Mouse (Mus musculus): ENCODE results near the gene Rps6ka6. TPM values are rescaled to one million over a fixed set of nuclear protein-coding genes. Genes with fewer than 3 reads are reported as not detected.

The Rps6ka6 gene
- total and polyA plus RNA-seq, 2 experiments, result 0.01 to 0.09 TPM

DNA sequence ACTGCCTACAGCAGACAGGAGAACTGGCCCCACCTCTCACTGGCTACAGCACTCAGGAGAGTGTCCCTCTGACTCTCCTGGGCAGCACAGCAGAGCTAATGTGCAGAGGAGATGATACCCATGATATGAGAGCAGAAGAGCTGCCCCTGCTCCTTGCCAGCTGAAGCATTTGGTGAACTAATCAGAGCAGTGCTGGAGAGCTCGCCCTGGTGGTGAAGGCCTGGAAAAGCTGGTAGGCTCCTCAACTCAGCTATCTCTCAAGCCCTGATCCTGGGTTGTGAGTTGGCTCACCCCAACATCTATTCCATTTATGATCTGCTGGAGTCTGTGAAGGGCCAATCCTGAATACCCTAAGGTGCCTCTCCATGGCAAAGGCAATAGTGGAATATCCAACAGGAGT lies 163.6 kb downstream of the Rps6ka6 start:
- Histone ChIP-seq H3K9ac (ENCODE audit: low read depth, low read length) (no peak overlapping the region), H3K36me3 (ENCODE audit: control insufficient read depth, insufficient read depth, low read length) (no peaks in the 10 kb centered on the region), H3K27ac (replicated peaks; ENCODE audit: insufficient read depth, low read depth, low read length) (no peak overlapping the region), H3K4me3 (ENCODE audit: insufficient read depth, low read depth, low read length) (no peak overlapping the region), H3K27me3 (ENCODE audit: control insufficient read depth, insufficient read depth, low read length) (no peaks in the 10 kb centered on the region), H3K79me2 (ENCODE audit: control insufficient read depth, insufficient read depth, low read length) (no peaks in the 10 kb centered on the region), H3K4me1 (ENCODE audit: control insufficient read depth, insufficient read depth, low read length) (no peaks in the 10 kb centered on the region)
- TF ChIP-seq CTCF (IDR thresholded peaks at IDR 0.05; ENCODE audit: low read depth, low read length) (no peak), POLR2A (IDR thresholded peaks at IDR 0.05; ENCODE audit: extremely low read depth, insufficient read depth, low read length) (no peak)
- WGBS, result 50% methylated on average over 1 of the region's 1 CpGs
- no peak for DNase-seq (ENCODE audit: extremely low read depth, low read depth, low spot score)

Other genes with a start within 250 kb of the Rps6ka6 start
- 0.09 and 0.20 TPM in 2 replicates for gene Hdx, start 159.1 kb upstream of the Rps6ka6 start, total RNA-seq (2014; rRNA removed)
- 0.01 TPM in 2 replicates for gene Hdx, start 159.1 kb upstream of the Rps6ka6 start, polyA plus RNA-seq (2012; rRNA removed)